Mouse (Mus musculus): Measurements from ENCODE around the gene Gpd1.
"Not testable (repeated sequence)": the region's sequence is repeated elsewhere in the genome, so short reads cannot be mapped to it uniquely, and the experiment has no call there.

The Gpd1 gene

DNA sequence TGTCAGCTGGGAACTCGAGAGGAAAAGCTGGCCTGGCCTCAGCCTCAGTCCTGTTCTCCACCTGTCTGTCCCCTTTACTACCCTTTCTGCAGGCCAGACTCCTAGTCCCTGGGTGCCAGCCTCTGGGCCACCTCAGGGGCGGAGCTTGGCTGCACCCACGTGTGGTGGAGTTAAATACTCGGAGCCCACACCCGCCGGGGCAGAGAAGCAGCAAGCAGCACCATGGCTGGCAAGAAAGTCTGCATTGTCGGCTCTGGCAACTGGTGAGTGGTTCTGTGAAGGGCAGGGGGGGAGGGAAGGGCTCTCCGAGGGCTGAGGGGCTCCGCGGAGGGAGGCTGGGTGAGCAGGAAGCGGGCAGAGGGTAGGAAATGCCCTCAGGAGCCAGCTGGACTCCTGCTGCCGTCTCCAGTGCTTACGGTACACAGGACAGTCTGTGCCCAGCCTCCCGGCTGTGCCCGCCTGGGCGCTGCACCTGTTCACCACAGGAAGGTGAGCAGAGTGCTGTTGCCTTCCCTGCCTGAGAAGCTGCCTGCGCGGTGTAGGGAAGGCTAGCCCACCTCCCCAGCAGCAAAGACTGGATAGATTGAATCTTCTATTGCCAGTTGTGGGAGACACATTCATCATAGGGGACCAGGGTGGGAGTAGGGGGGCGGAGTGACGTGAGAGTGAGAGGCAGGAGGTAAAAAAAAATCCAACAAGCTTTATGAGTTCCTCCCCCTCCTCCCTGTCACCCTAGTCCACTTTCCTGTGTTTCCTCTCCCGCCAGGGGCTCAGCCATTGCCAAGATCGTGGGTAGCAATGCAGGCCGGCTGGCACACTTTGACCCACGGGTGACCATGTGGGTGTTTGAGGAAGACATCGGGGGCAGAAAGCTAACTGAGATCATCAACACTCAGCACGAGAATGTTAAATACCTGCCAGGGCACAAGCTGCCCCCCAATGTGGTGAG, at the start of gene Gpd1:
Gene Gpd1 (plus strand): TSS at position 130 of the 949 bp plus-strand sequence.
- DNase-seq (ENCODE audit: extremely low spot score), result no peak

DNA sequence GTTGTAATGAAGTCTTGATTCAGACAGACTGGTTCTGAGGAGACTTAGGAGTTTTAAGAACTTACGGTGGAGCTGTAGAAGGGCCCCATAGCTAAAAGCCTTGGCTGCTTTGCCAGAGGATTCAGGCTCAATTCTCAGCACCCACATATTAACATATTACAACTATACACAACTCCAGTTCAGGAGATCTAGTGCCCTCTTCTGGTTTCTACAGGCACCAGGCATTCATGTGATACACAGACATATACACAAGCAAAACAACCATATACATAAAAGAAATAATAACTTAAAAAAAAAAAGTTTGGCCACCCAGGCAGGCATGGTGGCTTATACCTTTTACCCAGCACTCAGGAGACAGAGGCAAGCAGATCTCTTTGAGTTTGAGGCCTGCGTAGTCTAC, 49.8 kb upstream of the Gpd1 start:
- no peak for DNase-seq (ENCODE audit: extremely low spot score)

DNA sequence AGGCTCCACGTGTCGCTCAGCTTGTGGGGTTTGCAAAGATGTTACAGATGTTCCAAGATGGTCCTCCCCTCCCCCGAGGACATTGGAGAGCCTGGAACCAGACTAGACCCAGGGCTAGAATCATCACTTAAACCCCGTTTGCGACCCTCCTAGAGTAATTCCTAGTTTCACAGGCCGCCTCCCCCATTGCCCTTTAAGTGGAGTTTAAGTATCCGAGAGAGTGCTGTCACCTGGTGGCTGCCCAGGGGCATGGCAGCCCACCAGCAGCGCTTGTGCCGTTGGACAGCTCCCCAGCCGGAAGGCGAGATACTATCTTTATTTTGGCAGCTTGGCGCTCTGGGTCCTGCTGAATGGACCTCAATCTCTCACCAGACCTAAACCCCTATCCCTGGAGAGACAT, 48.4 kb upstream of the Gpd1 start:
- DNase-seq (ENCODE audit: extremely low spot score), result peak; percentile 75

DNA sequence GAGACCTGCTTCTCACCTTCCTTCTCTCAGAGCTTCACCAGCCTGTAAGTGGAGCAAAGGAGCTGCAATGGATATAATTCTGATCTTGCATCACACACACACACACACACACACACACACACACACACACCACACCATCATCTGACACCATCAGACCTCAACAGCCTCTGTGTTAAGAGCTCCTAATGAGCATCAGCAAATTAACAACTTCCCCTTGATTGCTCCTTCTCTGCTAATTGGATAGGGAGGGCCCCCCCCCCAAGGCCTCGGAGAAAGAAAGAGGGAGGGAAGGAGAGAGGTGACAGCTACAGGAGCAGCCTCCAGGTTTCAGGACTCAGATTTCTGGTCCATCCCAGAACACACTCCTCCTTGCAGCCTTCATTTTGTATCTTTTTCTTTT, 47.9 kb upstream of the Gpd1 start:
- no peak for DNase-seq (ENCODE audit: extremely low spot score)

DNA sequence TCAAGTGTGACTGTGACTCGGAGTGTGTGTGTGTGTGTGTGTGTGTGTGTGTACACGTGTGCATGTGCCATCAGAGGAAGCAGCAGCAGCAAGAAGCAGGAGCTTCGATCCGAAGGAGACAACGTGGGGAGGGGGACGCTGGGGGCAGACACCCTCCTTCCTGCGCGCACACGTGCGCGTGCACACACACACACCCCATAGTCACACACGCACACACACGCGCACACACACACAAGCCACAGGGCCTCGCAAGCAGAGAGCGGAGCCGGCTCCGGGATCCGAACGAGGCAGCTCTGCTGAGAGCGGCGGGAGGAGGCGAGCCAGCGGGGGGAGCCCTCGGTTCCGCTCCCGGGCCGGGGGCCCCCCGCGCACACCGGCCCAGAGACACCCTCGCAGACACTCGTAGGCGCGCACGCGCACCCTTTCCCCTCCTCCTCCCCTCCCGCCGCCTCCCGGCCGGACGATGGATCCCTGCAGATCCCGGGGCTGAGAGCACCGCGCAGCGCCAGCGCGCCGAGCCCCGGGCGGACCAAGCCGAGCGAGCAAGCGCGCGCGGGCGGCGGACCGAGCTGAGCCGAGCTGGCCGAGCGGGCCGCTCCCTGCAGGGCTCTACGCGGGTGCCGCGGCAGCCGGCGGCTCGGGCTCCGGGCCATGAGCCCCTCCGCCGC, 47.0 kb upstream of the Gpd1 start, which contains the start of gene Asic1:
Gene Asic1 (plus strand): TSS at position 215 of the 668 bp plus-strand sequence.
- peak; percentile 65 for DNase-seq (ENCODE audit: extremely low spot score)

DNA sequence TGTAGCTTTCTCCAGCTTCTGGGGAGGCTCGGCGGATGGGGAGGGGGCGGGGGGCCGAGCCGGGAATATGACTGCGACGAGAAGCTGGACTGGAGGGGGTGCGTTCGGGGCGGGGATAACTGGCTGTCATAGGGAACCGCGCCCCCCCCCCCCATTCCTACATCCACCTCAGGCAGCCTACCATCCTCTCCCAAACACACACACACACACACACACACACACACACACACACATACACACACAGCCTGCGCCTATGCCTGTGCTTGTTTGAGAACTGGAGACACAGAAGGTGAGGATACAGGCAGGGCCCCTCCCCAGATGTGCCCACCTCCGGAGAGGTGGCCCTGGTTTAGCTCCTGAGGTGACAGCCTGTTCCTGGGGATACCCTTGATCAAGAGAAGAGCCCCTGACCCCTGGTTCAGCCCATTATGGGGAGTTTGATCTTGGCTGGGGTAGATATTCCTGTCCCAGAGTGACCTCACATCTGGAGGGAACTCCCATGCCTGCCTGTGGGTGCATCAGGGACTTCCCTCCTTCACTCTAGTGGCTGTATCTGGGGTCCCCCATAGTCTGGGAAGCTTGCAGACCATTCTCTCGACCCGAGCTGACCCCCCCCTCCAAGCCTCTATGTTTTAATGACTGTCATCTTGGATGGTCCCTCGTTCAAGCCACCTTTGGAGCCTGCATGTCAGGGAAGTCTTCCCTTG, 46.2 kb upstream of the Gpd1 start:
- DNase-seq (ENCODE audit: extremely low spot score), result no peak

DNA sequence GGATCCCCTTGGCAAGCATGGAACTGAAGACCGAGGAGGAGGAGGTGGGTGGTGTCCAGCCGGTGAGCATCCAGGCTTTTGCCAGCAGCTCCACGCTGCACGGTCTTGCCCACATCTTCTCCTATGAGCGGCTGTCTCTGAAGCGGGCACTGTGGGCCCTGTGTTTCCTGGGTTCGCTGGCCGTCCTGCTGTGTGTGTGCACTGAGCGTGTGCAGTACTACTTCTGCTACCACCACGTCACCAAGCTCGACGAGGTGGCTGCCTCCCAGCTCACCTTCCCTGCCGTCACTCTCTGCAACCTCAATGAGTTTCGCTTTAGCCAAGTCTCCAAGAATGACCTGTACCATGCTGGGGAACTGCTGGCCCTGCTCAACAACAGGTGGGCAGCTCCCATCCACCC, 45.5 kb upstream of the Gpd1 start:
- no peak for DNase-seq (ENCODE audit: extremely low spot score)

DNA sequence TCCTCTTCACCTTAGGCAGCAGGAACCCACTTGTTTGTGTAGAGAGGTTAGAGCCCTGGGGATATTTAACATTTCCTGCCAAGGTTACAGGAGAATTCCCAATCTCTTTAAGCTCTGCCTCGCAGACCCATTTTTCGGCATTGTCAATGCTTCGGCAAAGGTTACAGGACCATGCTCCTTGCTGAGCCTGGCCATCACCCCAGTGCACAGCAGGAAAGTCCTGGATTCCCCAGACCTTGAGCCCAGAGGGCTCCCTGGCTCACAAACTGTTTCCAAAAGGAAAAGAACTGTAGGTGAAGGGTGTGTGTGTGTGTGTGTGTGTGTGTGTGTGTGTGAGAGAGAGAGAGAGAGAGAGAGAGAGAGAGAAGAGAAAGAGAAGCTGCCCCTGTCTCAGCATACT, 42.4 kb upstream of the Gpd1 start:
- no peak for DNase-seq (ENCODE audit: extremely low spot score)

DNA sequence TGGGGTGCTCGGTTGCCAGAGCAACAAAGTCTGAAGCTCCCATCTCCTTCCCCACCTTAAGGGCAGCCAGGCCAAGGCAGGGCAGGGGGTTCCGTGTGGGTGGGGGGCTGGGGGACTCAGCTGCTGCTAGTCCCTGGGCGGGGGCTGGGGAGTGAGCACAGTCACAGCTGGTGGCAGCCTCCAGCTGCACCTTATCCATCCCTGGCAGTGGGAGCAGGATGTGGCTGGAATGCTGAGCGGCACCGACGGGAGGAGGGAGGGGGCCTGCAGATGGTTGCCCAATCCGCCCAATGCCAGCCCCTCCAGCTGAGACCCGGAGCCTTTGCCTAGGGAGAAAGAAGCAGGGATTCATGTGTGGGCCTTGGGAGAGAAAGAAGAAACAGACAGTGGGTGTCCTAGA, 40.2 kb upstream of the Gpd1 start:
- DNase-seq (ENCODE audit: extremely low spot score), result no peak

DNA sequence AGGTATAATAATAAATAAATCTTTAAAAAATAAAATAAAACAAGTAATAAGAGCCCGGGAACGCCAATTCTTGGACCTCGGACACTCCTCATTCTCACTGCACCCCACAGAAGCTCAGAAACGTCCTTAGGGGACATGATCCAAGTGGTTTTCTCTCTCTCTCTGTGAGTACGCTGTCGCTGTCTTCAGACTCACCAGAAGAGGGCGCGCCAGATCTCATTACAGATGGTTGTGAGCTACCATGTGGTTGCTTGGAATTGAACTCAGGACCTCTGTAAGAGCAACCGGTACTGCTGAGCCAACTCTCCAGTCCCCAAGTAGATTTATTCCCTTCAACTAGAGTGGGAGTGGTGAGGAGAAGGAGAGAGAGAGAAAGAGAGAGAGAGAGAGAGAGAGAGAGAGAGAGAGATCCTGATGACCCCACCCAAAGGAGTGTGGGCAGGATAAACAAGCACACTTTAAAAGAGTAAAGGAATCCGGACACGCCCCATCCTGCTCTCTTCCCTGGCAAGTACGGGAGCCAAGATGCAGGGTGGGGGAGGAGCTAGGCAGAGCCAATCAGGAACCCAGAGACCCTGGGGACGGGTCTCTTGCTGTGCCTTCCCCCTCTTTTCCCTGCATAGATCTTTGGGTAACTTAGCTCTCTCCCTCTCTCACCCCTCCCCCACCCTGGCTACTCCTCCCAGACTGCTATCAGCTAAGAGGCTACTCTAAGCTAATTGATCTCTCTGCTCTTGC, 39.1 kb upstream of the Gpd1 start:
- peak; percentile 62 for DNase-seq (ENCODE audit: extremely low spot score)

DNA sequence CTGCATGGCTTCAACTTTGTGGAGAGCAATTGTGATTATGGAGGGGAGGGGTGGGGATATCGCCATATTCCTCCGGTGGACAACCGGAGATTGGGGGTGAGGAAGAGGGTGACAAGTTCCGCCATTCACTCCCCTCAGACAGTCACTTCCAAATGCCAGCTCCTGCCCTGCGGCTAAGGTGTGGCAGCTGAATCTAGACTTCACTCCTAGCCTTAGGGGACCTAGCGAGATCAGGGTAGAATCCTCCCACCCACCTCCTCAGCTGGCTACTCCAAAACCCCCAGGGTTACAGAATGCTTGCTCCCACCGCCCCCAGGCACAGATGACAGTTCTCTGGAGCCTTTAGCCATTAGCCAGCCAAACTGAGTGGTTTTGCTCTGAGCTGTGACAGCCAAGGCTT, 38.3 kb upstream of the Gpd1 start:
- DNase-seq (ENCODE audit: extremely low spot score), result no peak

DNA sequence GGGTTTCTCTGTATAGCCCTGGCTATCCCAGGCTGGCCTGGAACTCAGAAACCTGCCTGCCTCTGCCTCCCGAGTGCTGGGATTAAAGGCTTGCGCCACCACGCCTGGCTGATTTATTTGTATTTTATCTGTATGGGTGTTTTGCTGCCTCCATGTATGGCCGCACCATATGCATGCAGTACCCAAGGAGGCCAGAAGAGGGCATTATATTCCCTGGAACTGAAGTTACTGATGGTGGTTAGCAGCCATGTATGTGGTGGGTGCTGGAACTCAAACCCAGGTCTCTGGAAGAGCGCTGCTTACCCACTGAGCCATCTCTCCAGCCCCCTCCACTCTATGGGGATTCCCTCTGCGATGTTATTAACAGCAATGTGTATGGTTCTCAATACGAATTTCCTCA, 34.4 kb upstream of the Gpd1 start:
- DNase-seq (ENCODE audit: extremely low spot score), result no peak

DNA sequence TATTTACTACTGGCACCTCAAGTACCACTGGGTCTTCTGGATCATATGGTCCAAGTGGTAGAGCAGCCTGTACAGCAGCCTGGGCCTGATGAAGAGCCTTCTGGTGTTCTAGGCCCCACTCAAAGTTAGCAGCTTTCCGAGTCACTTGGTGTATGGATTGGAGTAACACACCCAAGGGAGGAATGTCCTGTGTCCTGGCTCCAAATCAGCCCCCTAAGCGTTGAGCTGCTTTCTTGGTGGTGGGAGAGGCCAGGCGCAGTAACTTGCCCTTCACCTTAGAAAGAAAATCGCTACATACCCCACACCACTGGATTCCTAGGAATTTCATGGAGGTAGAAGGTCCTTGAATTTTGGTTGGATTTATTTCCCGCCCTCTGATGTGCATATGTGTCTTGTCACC, 33.2 kb upstream of the Gpd1 start:
- no peak for DNase-seq (ENCODE audit: extremely low spot score)

DNA sequence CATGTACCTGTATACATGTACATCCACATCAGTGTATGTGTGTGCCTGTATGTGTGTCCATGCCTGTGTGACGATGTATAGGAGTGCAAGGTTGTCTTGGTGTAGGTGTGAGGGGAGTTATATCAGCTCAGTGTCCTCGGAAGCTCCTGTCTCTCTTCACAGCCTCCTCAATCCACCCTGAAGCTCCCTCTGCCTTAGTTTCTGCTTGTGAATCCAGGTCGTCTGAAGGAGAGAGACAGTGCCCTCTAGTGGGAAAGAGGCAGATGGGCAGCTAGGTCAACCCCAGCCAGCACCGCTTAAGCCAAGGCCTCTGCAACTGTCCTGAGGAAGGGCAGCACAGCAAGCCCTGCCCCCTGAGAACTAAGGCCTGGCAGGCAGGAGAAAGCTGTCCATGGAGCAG, 28.6 kb upstream of the Gpd1 start:
- peak; percentile 68 for DNase-seq (ENCODE audit: extremely low spot score)

DNA sequence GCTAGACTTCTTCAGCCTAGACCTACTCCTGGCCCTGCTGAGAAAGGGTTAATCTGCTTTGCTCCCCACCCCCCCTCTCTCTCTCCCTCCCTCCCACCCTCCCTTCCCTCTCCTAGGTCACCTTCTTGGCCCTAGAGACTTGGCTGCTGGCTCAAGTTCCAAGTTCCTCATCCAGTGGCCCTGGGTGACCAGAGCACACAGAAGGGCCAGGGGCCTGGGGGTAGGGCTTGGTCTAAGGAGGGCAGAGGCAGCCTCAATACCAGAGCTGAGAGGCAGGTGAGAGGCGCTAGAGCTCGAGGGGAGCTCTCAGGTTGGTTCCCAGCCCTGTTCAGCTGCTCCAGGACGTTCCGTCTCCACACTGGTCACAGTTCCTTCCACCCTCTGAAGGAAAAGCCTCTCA, 26.4 kb upstream of the Gpd1 start:
- DNase-seq (ENCODE audit: extremely low spot score), result no peak

DNA sequence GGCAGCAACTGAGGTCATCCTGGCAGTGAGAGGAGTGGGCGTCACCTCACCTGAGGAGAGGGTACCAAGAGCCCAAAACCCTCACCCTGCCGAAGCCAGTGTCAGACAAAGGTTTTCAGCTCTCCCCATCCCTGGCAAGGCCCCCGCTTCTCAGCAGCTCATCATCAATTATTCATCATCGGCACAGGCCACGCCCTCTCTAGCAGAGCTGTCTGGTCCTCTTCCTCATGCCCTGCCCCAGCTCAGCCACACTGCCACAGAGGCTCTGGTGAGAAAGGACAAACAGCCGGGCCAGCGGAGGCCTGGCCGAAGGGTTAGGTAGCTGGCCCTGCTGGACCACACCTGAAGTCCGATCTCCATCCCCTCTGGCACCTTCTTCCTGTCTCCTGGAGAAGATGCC, 25.3 kb upstream of the Gpd1 start:
- DNase-seq (ENCODE audit: extremely low spot score), result no peak

DNA sequence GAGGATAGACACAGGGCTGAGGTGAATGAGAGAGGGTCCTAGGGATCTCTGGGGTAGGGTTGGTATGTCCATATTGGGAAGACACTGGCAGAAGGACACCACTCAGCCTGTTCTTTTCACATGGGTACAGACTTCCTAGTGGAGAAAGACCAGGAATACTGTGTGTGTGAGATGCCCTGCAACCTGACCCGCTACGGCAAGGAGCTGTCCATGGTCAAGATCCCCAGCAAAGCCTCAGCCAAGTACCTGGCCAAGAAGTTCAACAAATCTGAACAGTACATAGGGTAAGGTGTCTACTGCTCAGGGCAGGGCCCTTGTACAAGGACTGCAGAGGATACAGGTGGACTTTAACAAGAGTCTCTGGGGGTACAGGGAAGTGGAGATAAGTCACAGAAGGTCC, 20.0 kb upstream of the Gpd1 start:
- no peak for DNase-seq (ENCODE audit: extremely low spot score)

DNA sequence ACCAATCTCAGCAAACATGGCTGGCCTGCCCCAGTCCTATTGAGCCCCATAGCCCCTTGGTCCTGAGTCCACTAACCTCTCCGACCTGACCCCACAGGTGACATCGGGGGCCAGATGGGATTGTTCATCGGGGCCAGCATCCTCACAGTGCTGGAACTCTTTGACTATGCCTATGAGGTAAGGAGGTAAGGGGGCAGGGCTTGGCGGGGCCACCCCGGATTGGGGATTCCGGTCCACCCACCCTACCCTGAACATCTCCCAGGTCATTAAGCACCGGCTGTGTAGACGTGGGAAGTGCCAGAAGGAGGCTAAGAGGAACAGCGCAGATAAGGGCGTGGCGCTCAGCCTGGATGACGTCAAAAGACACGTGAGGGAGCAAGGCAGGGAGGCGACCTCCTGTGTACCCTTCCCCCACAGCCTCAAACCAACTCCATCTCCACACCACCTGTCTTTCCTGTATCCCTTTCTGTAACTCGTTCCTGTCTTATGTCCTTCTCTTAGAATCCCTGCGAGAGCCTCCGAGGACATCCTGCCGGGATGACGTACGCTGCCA, 18.7 kb upstream of the Gpd1 start:
- DNase-seq (ENCODE audit: extremely low spot score), result no peak

DNA sequence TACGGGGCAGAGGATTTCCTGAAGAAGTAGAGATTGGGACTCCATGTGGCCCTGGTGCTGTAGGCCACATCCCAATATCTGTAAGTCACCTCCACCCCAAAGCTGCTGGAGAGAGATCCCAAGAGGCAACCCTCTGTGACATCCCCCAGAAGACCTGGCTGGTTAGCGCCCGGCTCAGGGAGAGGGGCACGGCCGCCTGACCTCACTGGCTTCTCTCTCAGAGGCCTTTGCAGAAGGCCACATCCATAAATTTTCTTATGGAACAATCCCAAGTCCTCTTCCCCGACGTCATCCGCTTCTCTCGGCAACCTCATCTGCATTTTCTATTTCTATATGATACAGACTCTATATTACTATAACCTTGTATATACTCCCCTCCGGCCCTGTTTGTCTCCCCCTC, 17.6 kb upstream of the Gpd1 start:
- no peak for DNase-seq (ENCODE audit: extremely low spot score)

DNA sequence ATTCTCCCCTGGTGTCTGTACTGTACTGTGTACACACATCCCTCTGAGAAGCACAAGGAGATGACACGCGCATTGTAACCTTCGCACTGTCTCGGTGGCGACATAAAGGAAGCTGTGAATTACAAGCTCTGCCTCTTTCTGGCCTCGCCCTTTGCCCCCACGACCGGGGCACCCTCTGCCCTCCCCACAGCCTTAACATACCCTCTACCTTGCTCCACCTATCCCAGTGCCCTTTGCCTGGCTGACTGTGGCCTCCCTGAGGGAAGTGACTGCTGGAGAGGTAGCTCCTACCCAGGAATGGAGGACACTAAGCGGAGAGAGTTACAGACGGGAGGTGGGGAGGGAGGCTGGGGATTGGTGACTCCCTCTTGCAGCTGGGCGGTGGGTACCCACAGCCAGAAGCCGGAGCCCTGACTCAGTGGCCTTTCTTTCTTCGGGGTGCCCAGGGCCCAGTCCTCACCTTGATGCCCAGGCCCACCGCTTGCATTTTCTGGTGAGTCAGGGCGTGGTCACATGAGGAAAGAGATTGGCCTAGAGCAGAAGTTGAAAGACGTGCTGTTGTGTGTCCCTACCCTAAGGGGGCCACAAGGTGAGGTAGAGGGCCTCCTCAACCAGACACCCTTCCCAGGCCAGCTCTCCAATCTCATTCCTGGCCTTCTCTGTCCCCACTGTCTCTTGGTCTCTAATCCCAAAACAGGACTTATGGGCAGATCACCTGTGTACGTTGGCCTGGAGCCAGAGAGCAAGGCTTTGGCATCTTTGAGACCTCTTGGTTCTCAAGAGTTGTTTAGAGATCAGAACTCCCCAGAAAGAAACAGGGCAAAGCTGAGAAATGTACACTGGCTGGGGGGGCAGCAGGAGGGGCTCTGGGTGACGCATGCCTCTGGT, 16.9 kb upstream of the Gpd1 start:
- DNase-seq (ENCODE audit: extremely low spot score), result no peak

DNA sequence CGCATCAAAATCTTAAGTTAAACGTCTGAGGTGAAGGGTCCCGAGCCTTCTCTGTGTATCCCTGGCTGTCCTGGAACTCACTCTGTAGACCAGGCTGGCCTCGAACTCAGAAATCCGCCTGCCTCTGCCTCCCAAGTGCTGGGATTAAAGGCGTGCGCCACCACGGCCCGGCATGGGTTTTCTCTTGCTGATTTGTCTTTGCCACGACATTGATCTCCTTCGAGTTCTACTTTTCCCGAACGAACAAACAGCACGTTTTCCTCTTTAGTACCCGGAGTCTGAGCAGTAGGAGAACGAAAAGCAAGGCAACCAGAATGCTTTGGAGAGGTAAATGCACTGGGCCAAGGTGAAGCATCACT, 15.7 kb upstream of the Gpd1 start:
- DNase-seq (ENCODE audit: extremely low spot score), result not testable (repeated sequence)
